Mouse (Mus musculus) bone marrow macrophage, adult 2 months (primary cell): ENCODE data around the gene Kcna10. TPM values are rescaled to one million over a fixed set of nuclear protein-coding genes. Genes with fewer than 3 reads are reported as not detected.

Source experiments
- H3K27ac ChIP-seq: 2 replicates; pipeline ENCODE4 v1.5.1; 2012; ENCODE audit warnings: low read depth, low read length; ENCODE audit not compliant: insufficient read depth
- H3K4me1 ChIP-seq: 2 replicates; pipeline ENCODE4 v1.6.1; 2012; ENCODE audit warnings: low read length; ENCODE audit not compliant: control insufficient read depth, insufficient read depth
- H3K4me3 ChIP-seq: 2 replicates; pipeline ENCODE4 v1.5.1; 2012; ENCODE audit warnings: mild to moderate bottlenecking, low read length, moderate library complexity; ENCODE audit not compliant: insufficient read depth
- CTCF ChIP-seq: IDR thresholded peaks from 2 replicates; pipeline ENCODE4 v1.5.1; 2012; ENCODE audit warnings: low read depth, mild to moderate bottlenecking, low read length, moderate library complexity
- POLR2A ChIP-seq: IDR thresholded peaks from 2 replicates; pipeline ENCODE4 v1.6.1; 2012; ENCODE audit warnings: mild to moderate bottlenecking, low read depth, low read length, borderline replicate concordance
- polyA plus RNA-seq: library from polyadenylated mRNA; stranded (reverse); fragments of >200 nt; gene quantifications from 2 replicates; pipeline ENCODE4 v1.2.4, GENCODE M21; 2012; ENCODE audit not compliant: missing spikeins, insufficient read depth, insufficient read length

The Kcna10 gene
- polyA plus RNA-seq, 1 experiment = not detected

DNA sequence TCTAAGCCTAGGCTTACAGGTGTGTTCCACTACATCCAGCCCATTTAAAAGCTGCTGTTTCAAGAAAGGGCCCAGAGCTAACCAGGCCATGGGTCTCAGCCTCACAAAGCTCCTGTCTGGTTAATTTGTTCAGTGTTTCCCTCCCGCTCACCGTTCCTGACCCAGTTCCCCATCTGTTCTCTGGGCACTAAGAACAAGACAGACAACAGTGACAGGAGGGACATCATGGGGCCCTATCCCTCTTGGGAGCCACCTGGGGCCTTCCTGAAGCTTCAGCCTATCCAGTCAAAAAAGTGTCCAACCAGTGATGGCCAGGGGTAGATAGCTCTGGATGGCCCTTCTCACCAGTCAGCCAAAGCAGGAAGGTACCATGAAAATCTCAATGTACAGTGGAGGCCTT, 20.1 kb upstream of the Kcna10 start:
- no peak overlapping the region for H3K4me3 ChIP-seq
- TF ChIP-seq CTCF (no peak), POLR2A (no peak)
- H3K4me1 ChIP-seq = no peaks in the 10 kb centered on the region
- no peak overlapping the region for H3K27ac ChIP-seq

GRCm38 (mm10) chr3:107169552-107169951, 13.3 kb upstream of the Kcna10 start:
- H3K27ac ChIP-seq = no peak overlapping the region
- no peak overlapping the region for H3K4me3 ChIP-seq
- H3K4me1 ChIP-seq = no peaks in the 10 kb centered on the region
- no peak for TF ChIP-seq CTCF
- no peak for TF ChIP-seq POLR2A

DNA sequence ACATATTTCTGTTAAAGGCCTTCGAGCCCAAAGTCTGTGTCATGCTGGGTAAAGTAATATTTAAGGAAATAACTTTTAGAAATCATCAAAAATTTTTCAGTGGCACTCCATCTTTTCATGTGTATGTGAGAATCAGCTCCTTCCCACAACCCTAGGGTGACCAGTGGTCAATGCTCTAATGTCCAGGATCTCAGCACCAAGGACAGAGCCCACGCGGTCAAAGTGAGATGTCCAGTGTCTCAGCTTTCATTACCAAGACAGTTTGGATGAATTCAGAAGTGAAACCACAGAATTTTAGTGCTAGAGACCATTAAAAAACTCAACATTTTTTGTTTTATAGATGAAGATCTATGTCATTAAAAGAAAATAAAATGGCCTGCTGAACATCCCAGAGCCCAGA, 10.9 kb upstream of the Kcna10 start:
- Histone ChIP-seq H3K27ac (no peak overlapping the region), H3K4me1 (no peaks in the 10 kb centered on the region), H3K4me3 (no peak overlapping the region)
- no peak for TF ChIP-seq CTCF
- no peak for TF ChIP-seq POLR2A

DNA sequence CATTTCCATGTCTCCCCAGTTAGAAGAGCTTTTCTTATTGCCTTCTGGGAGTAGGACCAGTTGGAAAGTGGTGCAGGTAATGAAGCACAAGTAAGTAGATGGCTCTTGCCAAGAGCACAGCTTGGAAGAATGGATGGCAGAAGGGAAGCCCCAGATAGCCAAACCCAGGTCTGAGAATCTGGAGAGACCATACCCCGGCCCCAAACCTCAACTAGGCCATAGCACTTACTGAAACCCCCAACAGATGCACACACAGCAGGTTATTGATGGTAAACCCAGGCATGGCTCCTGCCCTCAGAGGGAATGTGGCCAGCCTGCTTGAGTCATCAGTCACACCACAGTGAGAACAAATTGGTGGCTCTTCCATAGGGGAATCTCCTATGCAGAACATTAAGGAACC, 10.3 kb upstream of the Kcna10 start:
- H3K4me3 ChIP-seq = no peak overlapping the region
- TF ChIP-seq POLR2A = no peak
- no peak for TF ChIP-seq CTCF
- no peak overlapping the region for H3K27ac ChIP-seq
- no peaks in the 10 kb centered on the region for H3K4me1 ChIP-seq

DNA sequence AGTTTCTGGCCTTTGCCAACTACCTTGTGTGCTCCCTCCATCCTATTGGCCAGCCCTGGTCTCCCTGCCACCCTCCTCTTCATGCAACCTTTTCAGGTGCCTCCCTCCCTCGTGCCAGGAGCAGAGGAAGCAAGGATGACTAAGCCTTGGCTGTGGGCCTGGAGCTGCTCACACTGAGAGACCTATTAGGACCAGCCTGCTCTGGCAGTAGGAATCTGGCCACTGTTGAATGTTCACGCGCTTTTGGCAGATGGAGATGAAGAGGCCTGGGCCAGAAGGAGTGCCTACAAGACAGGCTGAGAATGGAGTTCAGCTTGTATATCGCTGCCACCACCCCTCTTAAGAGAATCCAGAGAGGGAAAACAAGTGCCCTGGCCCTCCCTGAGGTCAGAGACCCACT, 7.4 kb upstream of the Kcna10 start:
- H3K4me1 ChIP-seq = no peaks in the 10 kb centered on the region
- H3K27ac ChIP-seq = no peak overlapping the region
- TF ChIP-seq CTCF (no peak), POLR2A (no peak)
- H3K4me3 ChIP-seq = no peak overlapping the region

GRCm38 (mm10) chr3:107176501-107176900, 6.4 kb upstream of the Kcna10 start:
- H3K4me1 ChIP-seq = no peaks in the 10 kb centered on the region
- no peak overlapping the region for H3K4me3 ChIP-seq
- TF ChIP-seq CTCF (no peak), POLR2A (no peak)
- H3K27ac ChIP-seq = no peak overlapping the region

- H3K4me3 ChIP-seq = no peak overlapping the region
- H3K4me1 ChIP-seq = no peaks in the 10 kb centered on the region
- TF ChIP-seq CTCF (no peak), POLR2A (no peak)
- H3K27ac ChIP-seq = no peak overlapping the region
Observed at GRCm38 (mm10) chr3:107180860-107181259, 2.0 kb upstream of the Kcna10 start.

DNA sequence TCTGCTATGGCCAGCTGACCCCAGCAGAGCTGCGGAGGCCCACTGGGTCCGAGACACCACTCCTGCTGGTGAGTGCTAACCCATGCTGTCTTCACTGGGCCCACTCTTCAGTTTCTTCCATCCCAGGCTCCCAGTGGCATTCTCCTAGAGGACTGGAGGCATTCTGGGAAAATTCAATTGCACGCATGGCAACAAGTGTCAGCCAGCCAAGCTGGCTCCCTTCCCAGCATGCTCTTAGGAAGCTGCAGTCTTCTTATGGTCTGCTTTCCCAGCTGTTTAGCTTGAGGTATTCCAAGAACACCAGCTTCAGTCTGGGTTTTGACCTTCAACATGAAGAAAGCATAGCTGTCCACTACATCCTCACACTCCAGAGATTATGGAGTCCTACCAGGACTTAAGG, 322 bp downstream of the Kcna10 start:
- no peak overlapping the region for H3K4me3 ChIP-seq
- TF ChIP-seq CTCF (no peak), POLR2A (no peak)
- H3K27ac ChIP-seq = no peak overlapping the region
- no peaks in the 10 kb centered on the region for H3K4me1 ChIP-seq

DNA sequence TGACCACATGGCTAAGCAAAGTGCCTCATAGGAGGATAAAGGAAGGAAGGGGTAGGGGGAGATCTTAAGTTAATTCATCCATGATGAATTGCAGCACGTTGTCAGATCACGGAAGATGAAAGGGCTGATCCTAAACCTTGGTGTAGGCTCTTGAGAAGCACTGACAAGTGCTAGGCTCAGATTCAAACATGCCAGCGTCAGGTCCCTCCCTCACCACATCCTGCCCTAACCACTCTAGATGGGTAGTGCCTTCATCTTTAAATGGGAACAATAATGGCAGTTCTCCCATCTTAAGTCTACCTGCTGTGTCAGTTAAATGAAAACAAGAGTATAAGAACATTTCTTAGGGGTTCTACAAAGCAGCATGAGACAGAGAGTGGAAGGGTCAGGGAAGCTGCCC, 2.7 kb downstream of the Kcna10 start:
- Histone ChIP-seq H3K27ac (no peak overlapping the region), H3K4me3 (no peak overlapping the region), H3K4me1 (no peaks in the 10 kb centered on the region)
- TF ChIP-seq POLR2A (no peak), CTCF (no peak)

- TF ChIP-seq POLR2A = no peak
- no peak for TF ChIP-seq CTCF
- Histone ChIP-seq H3K4me1 (no peaks in the 10 kb centered on the region), H3K4me3 (no peak overlapping the region), H3K27ac (no peak overlapping the region)
Observed at GRCm38 (mm10) chr3:107187022-107187421, 4.2 kb downstream of the Kcna10 start.
